Mouse (Mus musculus): ENCODE measurements around the gene Trappc5.

GRCm38 (mm10) chr8:3694121-3694520, 18.0 kb downstream of the Trappc5 start, which contains the start of gene Fcer2a:
- no peak for TF ChIP-seq CTCF (IDR thresholded peaks at IDR 0.05; ENCODE audit: low read depth, low read length)
- no peak for TF ChIP-seq POLR2A (IDR thresholded peaks at IDR 0.05; ENCODE audit: extremely low read depth, insufficient read depth, low read length)
